Mouse (Mus musculus) ZHBTc4 (cell line): ENCODE measurements around the gene Tctn1.
"Not testable (repeated sequence)": the region's sequence is repeated elsewhere in the genome, so short reads cannot be mapped to it uniquely, and the experiment has no call there.

Experiments
- DNase-seq: peaks from one replicate; pipeline ENCODE4 v3.0.0-alpha.2; 2011; ENCODE audit warnings: low read depth, low spot score

Tctn1 gene

DNA sequence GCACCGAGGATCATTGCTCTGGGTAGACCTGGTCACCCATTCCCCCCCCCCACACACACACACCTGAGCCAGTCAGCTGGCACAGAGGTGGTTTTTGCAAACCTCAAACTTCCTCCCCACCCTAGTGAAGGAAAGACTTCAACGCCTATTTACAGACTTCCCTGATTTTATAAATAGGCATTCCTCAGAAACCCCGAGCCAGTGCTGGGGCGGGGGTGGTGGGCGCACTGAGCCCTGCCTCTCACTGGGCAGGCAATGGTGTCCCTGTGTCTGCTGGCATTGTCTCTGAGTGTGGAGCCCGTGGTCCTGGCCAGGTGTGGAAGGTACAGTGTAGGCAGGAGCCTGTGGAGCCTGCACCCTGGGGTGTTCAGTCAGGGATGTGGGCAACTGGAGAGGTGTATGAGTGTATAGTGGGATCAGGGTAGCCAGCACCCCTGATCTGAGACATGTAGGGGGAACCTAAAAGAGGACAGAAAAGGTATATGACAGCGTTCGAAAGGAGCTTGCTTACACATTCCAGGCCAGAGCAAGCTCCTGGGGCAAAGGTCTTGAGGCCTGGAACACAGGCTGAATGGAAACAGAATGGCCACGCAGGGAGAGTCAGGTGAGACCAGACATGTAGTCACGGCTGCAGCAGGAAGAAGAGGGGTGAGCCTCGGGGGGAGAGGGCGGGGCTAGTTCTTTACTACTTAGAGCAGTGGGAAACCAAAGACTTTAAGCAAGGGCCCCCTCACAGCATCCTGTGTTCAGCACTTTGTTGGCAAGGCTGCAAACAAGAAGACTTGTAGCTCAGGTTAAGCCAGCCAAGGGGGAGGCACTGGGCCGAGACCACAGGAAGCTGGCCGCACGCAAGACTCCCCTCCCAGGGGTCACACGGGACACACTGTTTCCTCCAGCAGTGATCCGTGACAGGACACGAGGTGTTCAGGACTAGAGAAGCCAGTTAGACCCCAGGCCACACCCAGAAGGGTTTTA, 44.3 kb downstream of the Tctn1 start:
- no peak for DNase-seq

DNA sequence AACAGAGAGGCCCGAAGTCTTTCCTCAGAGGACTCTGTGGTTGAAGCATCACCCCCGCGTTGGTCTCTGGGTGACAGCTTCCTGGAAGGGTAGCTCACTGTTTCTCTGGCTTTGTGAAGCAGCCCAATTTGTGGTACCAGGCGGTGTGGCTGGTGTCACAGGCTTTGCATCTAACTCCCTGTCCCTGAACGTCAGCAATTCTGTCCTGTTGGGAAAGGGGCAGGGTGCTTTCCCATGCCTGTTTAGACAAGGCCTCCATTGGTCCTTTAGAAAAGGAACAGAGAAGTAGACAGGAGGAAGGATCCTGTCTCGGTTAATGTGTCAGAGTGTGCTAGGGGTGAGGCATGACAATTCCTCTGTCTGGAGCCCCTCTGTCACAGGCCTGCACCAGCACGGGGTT, 45.3 kb downstream of the Tctn1 start:
- no peak for DNase-seq

DNA sequence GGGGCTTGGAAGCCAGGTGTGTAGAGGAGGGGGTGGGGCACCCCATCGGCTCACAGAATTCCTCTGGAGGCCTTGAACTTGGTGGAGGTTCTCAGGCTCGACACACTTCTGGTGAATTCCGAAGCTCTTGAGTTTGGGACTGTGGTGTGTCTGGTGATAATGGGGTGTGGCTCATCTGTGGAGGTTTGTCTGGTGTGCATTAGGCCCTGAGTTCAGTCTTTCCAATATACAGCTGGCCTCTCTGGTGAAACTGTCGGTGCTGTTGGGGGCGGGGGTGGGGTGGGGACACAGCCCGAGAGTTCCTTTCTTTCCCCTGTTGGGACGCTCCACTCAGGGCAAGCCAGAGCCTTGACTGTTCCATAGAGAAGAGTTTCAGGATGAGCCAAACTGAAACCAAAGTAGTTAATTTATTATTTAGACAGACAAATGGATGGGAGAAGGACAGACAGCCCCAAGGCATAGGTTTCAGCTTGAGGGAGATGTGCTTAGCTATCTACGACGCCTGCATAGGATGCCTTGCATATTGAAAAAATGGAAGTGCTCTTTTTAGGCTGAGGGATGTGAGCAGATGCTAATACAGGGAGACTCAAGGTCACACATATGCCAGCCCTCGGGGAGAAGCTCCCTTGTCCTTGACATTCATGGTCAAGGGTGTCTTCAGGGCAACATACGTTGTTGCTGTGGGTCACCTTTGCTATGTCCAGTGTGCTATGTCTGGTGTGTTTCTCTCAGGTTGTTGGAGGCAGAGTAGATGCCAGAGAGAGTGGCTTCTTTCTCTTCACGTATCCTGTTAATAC, 46.0 kb downstream of the Tctn1 start:
- no peak for DNase-seq

DNA sequence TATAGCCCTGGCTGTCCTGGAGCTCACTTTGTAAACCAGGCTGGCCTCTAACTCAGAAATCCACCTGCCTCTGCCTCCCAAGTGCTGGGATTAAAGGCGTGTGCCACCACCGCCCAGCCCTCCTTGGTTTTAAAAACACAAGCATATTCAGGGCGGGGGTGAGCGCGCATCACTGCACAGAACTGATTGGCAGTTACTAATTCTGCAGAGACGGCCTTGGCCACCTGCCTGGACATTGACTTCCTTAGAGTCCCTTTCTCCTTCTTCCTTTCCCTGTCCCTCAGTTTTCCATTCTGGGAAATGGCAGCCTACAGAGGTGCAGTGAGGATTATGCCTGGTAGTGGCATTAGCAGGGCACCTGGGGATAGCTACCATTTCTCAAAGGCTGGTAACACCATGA, 46.6 kb downstream of the Tctn1 start:
- DNase-seq, result no peak

DNA sequence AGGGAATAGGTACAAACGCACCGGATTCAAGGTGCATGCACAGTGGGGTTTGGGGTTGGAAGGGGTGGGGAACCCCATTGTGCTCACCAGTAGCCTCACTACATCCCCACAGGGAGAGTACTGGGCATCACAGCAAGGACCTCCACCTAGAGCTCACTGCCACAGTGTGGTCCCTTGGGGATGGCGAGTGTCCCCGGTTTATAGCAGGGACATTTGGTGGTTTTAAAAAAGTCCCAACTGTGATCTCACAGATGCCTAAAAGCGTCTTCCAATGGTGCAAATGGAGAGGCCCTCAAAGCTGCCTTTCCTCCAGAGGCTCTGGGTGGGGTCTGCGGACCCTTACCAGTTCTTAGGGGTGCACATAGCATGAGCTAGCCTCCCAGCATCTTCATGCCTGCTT, 50.4 kb downstream of the Tctn1 start:
- no peak for DNase-seq

DNA sequence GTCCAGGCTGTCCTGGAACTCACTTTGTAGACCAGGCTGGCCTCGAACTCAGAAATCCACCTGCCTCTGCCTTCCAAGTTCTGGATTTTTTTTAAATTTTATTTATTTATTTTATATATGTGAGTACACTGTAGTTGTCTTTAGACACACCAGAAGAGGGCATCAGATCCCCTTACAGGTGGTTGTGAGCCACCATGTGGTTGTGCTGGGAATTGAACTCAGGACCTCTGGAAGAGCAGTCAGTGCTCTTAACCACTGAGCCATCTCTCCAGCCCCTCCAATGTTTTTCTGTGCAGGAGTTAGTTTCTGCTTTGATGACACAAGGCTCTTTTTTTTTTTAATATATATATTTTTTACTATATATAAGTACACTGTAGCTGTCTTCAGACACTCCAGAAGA, 51.4 kb downstream of the Tctn1 start:
- DNase-seq, result not testable (repeated sequence)

DNA sequence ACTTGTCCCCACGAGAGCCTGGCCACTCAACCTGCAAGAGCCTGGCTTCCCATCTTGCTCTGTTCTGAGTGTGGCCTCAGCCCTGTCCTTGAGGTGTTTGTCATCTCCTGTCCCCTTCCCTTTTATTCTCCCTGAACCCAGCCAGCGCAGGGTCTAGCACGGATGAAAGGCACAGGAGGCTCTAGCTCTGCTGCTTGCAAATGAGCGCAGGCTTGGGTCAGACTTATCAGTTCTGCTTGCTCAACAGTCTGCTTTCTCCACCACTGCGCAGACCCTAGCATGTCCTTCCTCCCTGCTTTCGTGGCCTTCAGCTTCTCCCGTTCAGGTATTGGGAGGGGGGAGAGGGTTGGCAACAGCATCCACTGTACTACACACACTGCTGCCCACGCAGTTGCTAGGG, 52.1 kb downstream of the Tctn1 start:
- DNase-seq, result no peak

DNA sequence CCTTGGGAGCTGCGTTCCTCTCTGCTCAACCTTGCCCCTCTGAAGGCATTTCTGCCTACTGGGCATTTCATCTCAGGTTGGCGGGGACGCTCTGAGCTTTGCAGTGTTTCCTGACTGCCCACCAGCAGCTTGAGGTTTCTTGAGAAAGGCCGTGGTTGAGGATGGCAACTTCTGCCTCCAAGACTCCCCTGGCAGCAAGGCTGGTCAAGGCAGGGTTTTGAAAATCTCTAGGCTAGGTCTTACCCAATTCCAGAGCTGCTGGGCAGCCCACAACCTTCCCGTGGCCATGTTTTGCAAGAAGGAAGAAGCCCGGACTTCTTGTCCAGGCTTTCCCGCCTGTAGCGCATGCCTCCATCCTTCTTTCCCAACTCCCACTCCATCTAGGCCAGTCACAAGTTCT, 53.4 kb downstream of the Tctn1 start:
- DNase-seq, result no peak

DNA sequence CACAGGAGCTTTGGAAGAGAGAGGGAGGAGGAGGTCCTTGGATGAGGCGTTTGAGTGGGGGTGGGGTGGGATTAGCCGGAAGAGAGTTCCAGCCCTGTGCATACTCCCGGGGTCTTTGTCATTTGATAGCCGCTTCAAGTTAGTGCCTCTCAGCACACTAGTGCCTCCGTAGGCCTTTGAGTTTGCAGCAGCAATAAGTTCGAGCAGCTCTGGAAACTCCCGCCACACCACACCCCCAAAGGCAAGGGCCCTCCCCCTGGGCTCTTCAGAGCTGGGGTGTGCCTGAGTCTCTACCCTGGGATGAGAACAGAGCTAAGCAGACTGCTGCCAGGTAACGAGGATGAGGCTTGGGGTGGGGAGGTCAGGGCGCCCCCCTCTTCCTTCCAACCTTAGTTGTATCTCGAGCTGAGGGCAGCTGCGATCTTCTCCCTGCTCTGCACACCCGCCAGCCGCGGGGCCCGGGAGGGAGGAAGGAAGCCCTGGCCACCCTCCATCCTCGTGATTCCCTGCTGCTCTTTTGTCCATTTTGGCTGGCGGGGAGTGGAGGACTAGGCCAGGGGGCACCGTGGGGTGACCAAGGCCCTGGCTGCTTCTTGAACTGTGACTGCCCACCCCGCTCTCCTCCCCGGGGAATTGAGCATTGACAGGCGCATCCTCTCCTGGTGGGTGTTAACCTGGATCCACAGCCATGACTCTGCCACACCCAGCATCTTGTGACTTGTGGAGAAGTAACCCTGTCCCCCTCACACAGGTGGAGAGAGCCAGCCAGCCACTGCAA, 54.5 kb downstream of the Tctn1 start:
- DNase-seq, result peak; percentile 90

DNA sequence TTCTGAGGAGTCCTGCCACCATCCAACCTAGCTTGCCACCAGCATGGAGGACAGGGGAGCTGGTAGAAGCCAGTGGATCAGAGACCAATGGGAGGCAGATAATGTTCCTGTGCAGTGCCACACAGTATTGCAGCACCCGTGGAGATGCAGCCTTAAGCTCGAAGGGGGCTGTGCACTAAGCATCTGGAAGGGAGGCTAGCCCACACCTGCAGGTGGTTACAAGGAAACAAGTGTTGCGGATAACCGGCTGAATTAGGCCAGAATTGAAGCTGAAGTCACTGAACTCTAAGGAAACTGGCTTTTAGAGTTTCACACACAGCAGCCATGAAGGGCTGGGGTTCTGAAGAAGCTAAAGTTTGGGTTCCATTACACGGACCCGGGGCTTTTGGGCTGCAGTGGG, 55.4 kb downstream of the Tctn1 start:
- DNase-seq, result no peak

DNA sequence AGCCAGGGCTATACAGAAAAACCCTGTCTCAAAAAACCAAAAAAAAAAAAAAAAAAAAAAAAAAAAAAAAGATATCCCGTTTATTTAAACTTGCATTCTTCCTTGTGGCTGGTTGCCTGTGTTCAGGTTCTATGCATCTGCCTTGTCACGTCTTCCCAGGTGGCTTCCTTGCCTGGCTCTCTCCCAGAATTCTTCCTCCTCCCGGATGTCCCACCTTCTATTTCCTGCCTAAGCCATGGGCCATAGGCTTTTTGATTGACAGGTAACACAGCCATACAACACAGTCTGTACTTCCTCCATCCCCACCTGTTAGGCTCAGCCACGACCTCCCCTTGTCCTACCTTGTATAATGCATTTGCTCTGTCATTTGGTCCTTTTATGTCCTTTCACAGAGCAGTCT, 57.8 kb downstream of the Tctn1 start, which contains the start of gene Hvcn1:
Hvcn1 (plus strand) TSS at position 330 of the 400 bp plus-strand sequence.
- DNase-seq, result peak; percentile 94

DNA sequence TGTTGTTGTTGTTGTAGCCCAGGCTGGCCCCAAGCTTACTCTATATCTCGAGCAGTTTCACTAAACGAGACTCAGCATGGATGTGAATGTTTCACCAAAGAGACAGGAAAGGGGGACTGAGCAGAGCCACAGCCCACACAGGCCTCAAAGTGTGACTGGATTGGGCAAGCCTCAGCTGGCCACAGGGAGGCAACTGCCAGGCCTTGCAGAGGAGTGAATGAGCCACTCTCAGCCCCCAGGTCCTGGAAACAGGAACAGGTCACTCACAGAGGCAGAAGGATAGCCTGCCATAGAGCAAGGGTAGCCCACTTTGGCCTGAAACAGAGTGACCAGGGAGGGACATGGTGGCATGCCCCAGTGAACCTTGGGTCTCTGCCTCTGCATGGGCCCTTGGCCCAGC, 60.1 kb downstream of the Tctn1 start:
- DNase-seq, result no peak

DNA sequence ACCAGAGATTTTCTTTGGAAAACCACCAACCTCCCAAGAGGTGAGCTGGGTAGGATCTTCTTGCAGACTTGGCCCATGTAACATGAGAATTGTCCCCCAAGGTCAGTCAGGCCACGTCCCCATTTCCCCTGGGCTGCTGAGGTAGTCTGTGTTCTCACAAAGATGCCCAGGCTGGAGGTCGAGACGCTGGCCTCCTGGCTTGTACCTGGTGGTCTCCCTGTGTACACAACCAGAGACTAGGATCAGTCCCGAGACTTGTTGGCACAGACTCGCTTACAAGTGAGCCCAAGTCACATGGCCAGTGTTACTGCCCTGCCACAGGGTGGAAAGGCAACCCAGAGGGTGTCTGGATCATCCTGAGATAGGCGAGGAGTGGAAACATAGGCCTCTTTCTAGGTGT, 62.4 kb downstream of the Tctn1 start:
- DNase-seq, result no peak

DNA sequence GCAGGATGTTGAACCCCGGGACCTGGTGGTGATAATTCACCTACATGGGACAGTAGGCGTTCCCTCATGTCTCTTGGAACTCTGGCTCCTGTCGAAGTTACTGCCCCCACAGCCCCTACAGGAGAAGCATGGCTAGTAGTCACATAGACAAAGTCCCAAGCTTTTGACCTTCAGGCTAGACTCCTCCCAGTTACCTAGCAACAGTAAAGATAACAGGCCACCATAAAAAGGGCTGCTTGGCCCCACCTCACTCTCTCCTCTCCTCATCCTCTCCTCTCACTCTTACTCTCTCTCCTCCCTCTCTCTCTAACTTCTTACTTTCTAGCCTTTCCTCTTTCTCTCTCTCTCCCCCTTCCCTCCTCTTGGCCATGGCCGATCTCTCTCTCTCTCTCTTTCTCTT, 63.4 kb downstream of the Tctn1 start:
- DNase-seq, result peak; percentile 55

DNA sequence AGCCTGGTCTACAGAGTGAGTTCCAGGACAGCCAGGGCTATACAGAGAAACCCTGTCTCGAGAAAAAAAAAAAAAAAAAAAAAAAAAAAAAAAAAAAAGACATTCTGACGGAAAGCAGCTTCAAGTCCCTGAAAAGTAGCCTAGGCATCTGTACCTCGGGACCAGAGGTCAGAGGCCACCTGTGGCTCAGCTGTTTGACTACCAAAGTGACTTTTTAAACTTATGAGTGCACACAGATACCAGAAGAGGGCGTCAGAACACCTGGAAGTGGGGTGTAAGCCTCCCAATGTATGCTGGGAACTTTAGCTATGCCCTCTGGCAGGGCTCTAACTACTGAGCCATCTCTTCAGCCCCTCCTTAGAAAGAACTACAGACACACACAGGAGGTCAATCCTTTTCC, 71.9 kb downstream of the Tctn1 start:
- DNase-seq, result peak; percentile 56

DNA sequence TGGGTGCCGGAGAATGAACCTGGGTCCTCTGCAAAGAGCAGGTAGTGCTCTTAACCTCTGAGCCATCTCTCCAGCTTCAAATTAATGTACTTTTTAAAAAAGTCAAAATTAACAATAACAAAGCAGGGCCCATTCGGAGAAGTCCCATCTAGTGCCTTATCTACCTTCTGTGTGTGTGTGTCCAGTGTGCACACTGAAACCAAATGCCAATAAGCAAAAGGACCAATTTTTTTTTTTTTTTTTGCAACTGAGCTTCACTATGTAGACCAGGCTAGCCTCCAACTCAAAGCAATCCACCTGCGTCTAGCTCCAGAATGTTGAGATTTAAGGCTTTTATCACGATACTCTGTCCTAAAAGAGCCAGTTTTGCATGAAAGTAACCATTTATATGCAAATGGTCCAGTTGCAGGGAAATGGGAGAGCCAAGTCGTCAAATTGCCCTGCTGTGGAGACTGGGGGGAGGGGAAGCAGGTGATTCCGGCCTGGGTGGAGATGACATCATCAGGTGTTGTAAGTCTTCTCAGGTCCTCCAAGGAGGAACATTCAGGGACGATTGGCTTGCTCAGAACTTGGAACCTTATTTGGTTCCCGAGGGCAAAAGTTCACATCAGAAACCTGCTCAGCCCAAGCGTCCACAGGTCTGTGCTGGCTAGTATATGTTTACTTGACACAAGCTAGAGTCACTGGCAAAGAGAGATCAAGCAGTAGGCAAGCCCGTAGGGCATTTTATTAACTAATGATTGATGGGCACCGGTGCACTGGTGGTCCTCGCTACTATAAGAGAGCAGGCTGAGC, 72.8 kb downstream of the Tctn1 start:
- DNase-seq, result peak; percentile 83

DNA sequence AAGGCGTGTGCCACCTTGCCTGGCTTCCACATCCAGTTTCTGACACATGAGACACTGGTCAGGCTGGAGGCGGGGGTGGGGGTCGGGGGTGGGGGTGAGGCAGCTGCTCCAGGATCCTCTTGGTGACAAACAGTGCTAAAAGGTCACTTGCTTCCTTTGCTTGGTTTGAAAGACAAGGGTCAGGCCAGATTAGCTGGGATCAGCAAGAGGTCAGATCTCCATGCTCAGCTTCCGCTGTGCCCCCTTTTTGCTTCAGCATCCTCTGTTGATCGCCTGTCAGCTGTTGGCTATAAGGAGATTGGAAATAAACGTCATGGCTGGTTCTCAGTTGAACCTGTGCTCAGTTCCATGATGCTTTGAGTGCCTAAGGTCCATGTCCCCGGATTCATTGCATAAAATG, 73.8 kb downstream of the Tctn1 start:
- DNase-seq, result no peak

DNA sequence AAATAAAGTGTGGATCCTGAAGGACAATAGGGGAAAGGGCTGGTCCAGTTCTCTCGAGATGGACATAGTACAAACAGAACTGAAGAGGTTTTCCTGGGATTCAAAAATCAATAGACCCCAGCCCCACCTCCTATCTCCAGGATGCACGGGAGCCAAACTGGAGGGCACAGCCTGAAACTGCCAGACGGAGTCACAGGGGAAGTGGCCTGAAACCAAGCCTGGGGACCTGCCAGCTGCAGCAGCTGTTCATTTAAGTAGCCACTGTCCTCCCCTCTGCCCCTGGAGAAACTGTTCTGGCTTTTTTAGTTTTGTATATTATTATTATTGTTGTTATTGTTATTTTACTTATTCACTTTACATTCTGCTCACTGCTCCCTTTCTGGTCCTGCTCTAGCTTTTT, 75.1 kb downstream of the Tctn1 start:
- DNase-seq, result no peak
